Comparison of ENCODE assay signal across 15 mouse cellular contexts in the genomic region with DNA sequence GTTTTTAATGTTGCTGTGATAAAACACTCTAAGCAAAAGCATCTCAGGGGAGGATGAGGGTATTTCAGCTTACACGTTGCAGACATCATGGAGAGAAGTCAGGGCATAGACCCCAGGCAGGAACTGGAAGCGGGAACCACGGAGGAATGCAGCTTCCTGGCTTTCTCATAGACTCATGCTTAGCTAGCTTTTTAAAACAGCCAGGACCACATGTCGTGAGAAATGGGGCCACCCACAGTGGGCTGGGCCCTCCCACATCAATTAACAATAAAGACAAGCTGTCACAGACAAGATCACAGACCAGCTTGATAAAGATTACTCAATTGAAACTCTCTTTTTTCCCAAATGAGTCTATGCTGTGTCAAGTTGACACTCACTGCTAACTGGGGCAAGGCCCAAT. TPM values are rescaled to one million over a fixed set of nuclear protein-coding genes. Genes with fewer than 3 reads are reported as not detected.
DNase-seq lines count a peak whose midpoint lies in the region; ATAC-seq and TF ChIP-seq lines count a peak whose summit lies in the region.
"Had no signal": no experiment of that assay in that cellular context is flagged by ENCODE, and none has a peak within 500 bp of the region (broad histone marks: within the 10 kb centered on the region; RNA-seq: fewer than 3 reads in every experiment).

No protein-coding gene starts in this region.

- no peaks in the 10 kb centered on the region for H3K36me3 ChIP-seq in hindbrain, embryonic 10.5 days
- no peaks in the 10 kb centered on the region for H3K36me3 ChIP-seq in hindbrain, embryonic 12.5 days
- no peaks in the 10 kb centered on the region for H3K36me3 ChIP-seq in lung, embryonic 15.5 days
- H3K36me3 ChIP-seq: hindbrain, embryonic 13.5 days; liver, embryonic 12.5 days had no signal

- TF ChIP-seq POLR2A in brain, embryonic 14.5 days (IDR thresholded peaks at IDR 0.05; ENCODE audit: borderline replicate concordance, extremely low read depth, insufficient read depth, insufficient read length, poor library complexity, severe bottlenecking): no peak

- H3K4me2 ChIP-seq in hindbrain, embryonic 12.5 days (replicated peaks): no peak overlapping the region
- no peak overlapping the region for H3K4me2 ChIP-seq in lung, embryonic 15.5 days
- H3K4me2 ChIP-seq: hindbrain, embryonic 13.5 days; liver, embryonic 12.5 days had no signal

- peak; percentile 23 for DNase-seq in hindbrain, embryonic 10.5 days (ENCODE audit: low spot score)
- DNase-seq in lung, postnatal 4 days: no peak
- peak; percentile 33 for DNase-seq in brain, embryonic 14.5 days (ENCODE audit: low read depth)
- no peak for DNase-seq in adrenal gland, postnatal 14 days
- DNase-seq: adrenal gland, adult 2 months; cerebellum, adult 9-10 months; gastrocnemius, adult 2 months; kidney, postnatal 36 days; thymus, postnatal 36 days had no signal

- peaks cover 22% of the 10 kb centered on the region for H3K27me3 ChIP-seq in hindbrain, embryonic 10.5 days (ENCODE audit: insufficient read depth, poor library complexity, severe bottlenecking)
- peaks cover 7% of the 10 kb centered on the region; the same call in 1 of the 2 replicates for H3K27me3 ChIP-seq in hindbrain, embryonic 12.5 days
- H3K27me3 ChIP-seq in lung, embryonic 15.5 days: no peaks in the 10 kb centered on the region
- H3K27me3 ChIP-seq: hindbrain, embryonic 13.5 days had no signal

- no peak overlapping the region for H3K27ac ChIP-seq in hindbrain, embryonic 10.5 days
- H3K27ac ChIP-seq in hindbrain, embryonic 12.5 days: no peak overlapping the region
- no peak overlapping the region for H3K27ac ChIP-seq in lung, embryonic 15.5 days
- H3K27ac ChIP-seq: gastrocnemius, adult 2 months; hindbrain, embryonic 13.5 days; liver, embryonic 12.5 days had no signal

- ATAC-seq in hindbrain, embryonic 12.5 days (ENCODE audit: low FRiP score): no peak
- peak; percentile 5; the same call in 1 of the 2 replicates for ATAC-seq in lung, embryonic 15.5 days (ENCODE audit: borderline replicate concordance, extremely low read depth, low FRiP score, low TSS enrichment)
- ATAC-seq in granulocyte monocyte progenitor cell, adult 5-6 weeks (replicated peaks; ENCODE audit: poor library complexity, severe bottlenecking): peak; percentile 19; the same call in 1 of the 2 replicates
- ATAC-seq: intestine, embryonic 16.5 days; liver, embryonic 12.5 days had no signal

- WGBS in hindbrain, embryonic 10.5 days: 11% methylated on average over 4 of the region's 4 CpGs
- 7% methylated on average over 4 of the region's 4 CpGs for WGBS in hindbrain, embryonic 12.5 days
- WGBS in lung, embryonic 15.5 days: 23% methylated on average over 4 of the region's 4 CpGs

- H3K4me1 ChIP-seq in hindbrain, embryonic 10.5 days (replicated peaks): peaks cover 13% of the 10 kb centered on the region
- H3K4me1 ChIP-seq in hindbrain, embryonic 12.5 days: no peaks in the 10 kb centered on the region; the same call in 1 of the 2 replicates
- no peaks in the 10 kb centered on the region for H3K4me1 ChIP-seq in lung, embryonic 15.5 days
- H3K4me1 ChIP-seq: liver, embryonic 12.5 days had no signal

- H3K9me3 ChIP-seq in hindbrain, embryonic 10.5 days: no peaks in the 10 kb centered on the region
- no peaks in the 10 kb centered on the region for H3K9me3 ChIP-seq in hindbrain, embryonic 12.5 days (replicated peaks)
- no peaks in the 10 kb centered on the region for H3K9me3 ChIP-seq in lung, embryonic 15.5 days
- H3K9me3 ChIP-seq: hindbrain, embryonic 13.5 days; liver, embryonic 12.5 days had no signal

- no peak overlapping the region for H3K9ac ChIP-seq in hindbrain, embryonic 12.5 days
- no peak overlapping the region for H3K9ac ChIP-seq in lung, embryonic 15.5 days
- H3K9ac ChIP-seq: hindbrain, embryonic 13.5 days; liver, embryonic 12.5 days had no signal

- H3K4me3 ChIP-seq in hindbrain, embryonic 10.5 days: no peak overlapping the region
- H3K4me3 ChIP-seq in hindbrain, embryonic 12.5 days: no peak overlapping the region
- no peak overlapping the region for H3K4me3 ChIP-seq in lung, embryonic 15.5 days
- H3K4me3 ChIP-seq: gastrocnemius, adult 2 months; hindbrain, embryonic 13.5 days; liver, embryonic 12.5 days had no signal

- no peak for TF ChIP-seq CTCF in brain, embryonic 14.5 days (IDR thresholded peaks at IDR 0.05; ENCODE audit: borderline replicate concordance, extremely low read depth, insufficient read depth, insufficient read length)

RNA-seq across cellular contexts. Expression of gene Mboat2, which starts 44.4 kb away (rescaled TPM):
- 43.6 and 45.6 TPM in 2 replicates for polyA plus RNA-seq in hindbrain, embryonic 10.5 days (2016; fragmentation: Nextera tagmentation; extraction: Ambion mirVana)
- polyA plus RNA-seq in hindbrain, embryonic 12.5 days (2016; fragmentation: Nextera tagmentation; extraction: Ambion mirVana): 64.7 and 66.0 TPM in 2 replicates
- polyA plus RNA-seq in lung, embryonic 15.5 days (2015; fragmentation: Nextera tagmentation; extraction: Ambion mirVana): 41.0 and 42.5 TPM in 2 replicates
- 25.0 and 31.8 TPM in 2 replicates for polyA plus RNA-seq in brain, embryonic 14.5 days (2012; rRNA removed)
- total RNA-seq in granulocyte monocyte progenitor cell, adult 5-6 weeks (2014; fragmentation: Nextera tagmentation): 0.39 and 0.70 TPM in 2 replicates
- total RNA-seq in granulocyte monocyte progenitor cell, adult 5-6 weeks (2017): 0.47 and 0.98 TPM in 2 replicates
- 17.1 and 17.9 TPM in 2 replicates for total RNA-seq in adrenal gland, postnatal 14 days (2021)

Comparison
In these comparisons a context has a peak if more than half of its experiments do, and no peak if none do; other contexts are left out.
1. DNase-seq: peak in hindbrain, embryonic 10.5 days (single experiment) and brain, embryonic 14.5 days (single experiment); none in lung, postnatal 4 days (0 of 2) and adrenal gland, postnatal 14 days (single experiment).